Mouse (Mus musculus): Measurements from ENCODE around the gene Tmem254b. TPM values are rescaled to one million over a fixed set of nuclear protein-coding genes. Genes with fewer than 3 reads are reported as not detected.
"Not testable (repeated sequence)": the region's sequence is repeated elsewhere in the genome, so short reads cannot be mapped to it uniquely, and the experiment has no call there.

The Tmem254b gene
- 10 to 100 TPM; 32.4 to 36.6 TPM for total RNA-seq (2021)

- not testable (repeated sequence) for DNase-seq (ENCODE audit: extremely low spot score in 1 of 2, low spot score in 2 of 2)
Observed at GRCm38 (mm10) chr14:26206926-26207247, at the start of gene Tmem254b. Gene Tmem254b (minus strand): TSS chr14:26207041.

GRCm38 (mm10) chr14:26237183-26237582, 30.3 kb upstream of the Tmem254b start:
- intact Hi-C loops (cut with DNase I) = not testable (repeated sequence)

More at GRCm38 (mm10) chr14:26206926-26207247, at the start of gene Tmem254b:
- intact Hi-C loops (cut with DNase I) = not testable (repeated sequence)

GRCm38 (mm10) chr14:26216233-26217000, 9.6 kb upstream of the Tmem254b start:
- DNase-seq (ENCODE audit: extremely low spot score in 1 of 2, low spot score in 2 of 2); intact Hi-C loops (cut with DNase I): not testable (repeated sequence)

More at GRCm38 (mm10) chr14:26237183-26237582, 30.3 kb upstream of the Tmem254b start:
- not testable (repeated sequence) for DNase-seq (ENCODE audit: extremely low spot score in 1 of 2, low spot score in 2 of 2)

GRCm38 (mm10) chr14:26206197-26206925, 480 bp downstream of the Tmem254b start:
- DNase-seq (ENCODE audit: extremely low spot score in 1 of 2, low spot score in 2 of 2); intact Hi-C loops (cut with DNase I): not testable (repeated sequence)

GRCm38 (mm10) chr14:26197851-26198250, 9.0 kb downstream of the Tmem254b start:
- DNase-seq (ENCODE audit: extremely low spot score in 1 of 2, low spot score in 2 of 2); intact Hi-C loops (cut with DNase I): not testable (repeated sequence)

- intact Hi-C loops (cut with DNase I); DNase-seq (ENCODE audit: extremely low spot score in 1 of 2, low spot score in 2 of 2): not testable (repeated sequence)
Observed at GRCm38 (mm10) chr14:26188361-26188760, 18.5 kb downstream of the Tmem254b start.

GRCm38 (mm10) chr14:26186638-26187037, 20.2 kb downstream of the Tmem254b start:
- DNase-seq (ENCODE audit: extremely low spot score in 1 of 2, low spot score in 2 of 2); intact Hi-C loops (cut with DNase I): not testable (repeated sequence)

- intact Hi-C loops (cut with DNase I); DNase-seq (ENCODE audit: extremely low spot score in 1 of 2, low spot score in 2 of 2): not testable (repeated sequence)
Observed at GRCm38 (mm10) chr14:26182380-26182779, 24.5 kb downstream of the Tmem254b start, which contains the start of gene Plac9b. Gene Plac9b (minus strand): TSS chr14:26182480.

- intact Hi-C loops (cut with DNase I); DNase-seq (ENCODE audit: extremely low spot score in 1 of 2, low spot score in 2 of 2): not testable (repeated sequence)
Observed at GRCm38 (mm10) chr14:26181660-26182059, 25.2 kb downstream of the Tmem254b start.

- DNase-seq (ENCODE audit: extremely low spot score in 1 of 2, low spot score in 2 of 2); intact Hi-C loops (cut with DNase I): not testable (repeated sequence)
Observed at GRCm38 (mm10) chr14:26175028-26175427, 31.8 kb downstream of the Tmem254b start.

- intact Hi-C loops (cut with DNase I); DNase-seq (ENCODE audit: extremely low spot score in 1 of 2, low spot score in 2 of 2): not testable (repeated sequence)
Observed at GRCm38 (mm10) chr14:26173955-26174354, 32.9 kb downstream of the Tmem254b start.

GRCm38 (mm10) chr14:26165266-26165665, 41.6 kb downstream of the Tmem254b start:
- intact Hi-C loops (cut with DNase I); DNase-seq (ENCODE audit: extremely low spot score in 1 of 2, low spot score in 2 of 2): not testable (repeated sequence)

- DNase-seq (ENCODE audit: extremely low spot score in 1 of 2, low spot score in 2 of 2); intact Hi-C loops (cut with DNase I): not testable (repeated sequence)
Observed at GRCm38 (mm10) chr14:26162423-26162822, 44.4 kb downstream of the Tmem254b start.

GRCm38 (mm10) chr14:26161156-26161555, 45.7 kb downstream of the Tmem254b start:
- intact Hi-C loops (cut with DNase I); DNase-seq (ENCODE audit: extremely low spot score in 1 of 2, low spot score in 2 of 2): not testable (repeated sequence)

GRCm38 (mm10) chr14:26156032-26156431, 50.8 kb downstream of the Tmem254b start:
- intact Hi-C loops (cut with DNase I) = not testable (repeated sequence)

More at GRCm38 (mm10) chr14:26156032-26156431, 50.8 kb downstream of the Tmem254b start:
- not testable (repeated sequence) for DNase-seq (ENCODE audit: extremely low spot score in 1 of 2, low spot score in 2 of 2)

Other genes with a start within 250 kb of the Tmem254b start
- under 1 TPM in 1 of 2 experiments, not detected in 1; 0.36 TPM for gene Duxbl1, start 228.5 kb downstream of the Tmem254b start, total RNA-seq (2021)
- 1 to 10 TPM; 1.2 to 3.3 TPM for gene Gm9780, start 164.3 kb downstream of the Tmem254b start, total RNA-seq (2021)
- 10 to 100 TPM; 54.7 to 62.9 TPM for gene Tmem254c, start 139.7 kb downstream of the Tmem254b start, total RNA-seq (2021)
- gene Cphx2, start 125.5 kb downstream of the Tmem254b start, total RNA-seq (2021) = not detected
- gene Cphx3, start 124.7 kb downstream of the Tmem254b start, total RNA-seq (2021) = not detected
- under 1 TPM; 0.26 to 0.67 TPM for gene Duxbl2, start 88.7 kb downstream of the Tmem254b start, total RNA-seq (2021)
- gene Plac9b, start 24.6 kb downstream of the Tmem254b start, total RNA-seq (2021) = 10 to 100 TPM; 14.5 to 20.4 TPM
- gene Duxbl3, start 50.9 kb upstream of the Tmem254b start, total RNA-seq (2021) = 1 to 10 TPM; 2.4 to 2.6 TPM